Mouse (Mus musculus) kidney, postnatal 4 days (tissue): Measurements from ENCODE around the gene Shank2.

Experiments used
- DNase-seq, 2 experiments: peaks; one replicate each; pipeline ENCODE4 v3.0.0; 2021; ENCODE audit warnings: mixed read lengths in 2 of 2

Gene Shank2

DNA sequence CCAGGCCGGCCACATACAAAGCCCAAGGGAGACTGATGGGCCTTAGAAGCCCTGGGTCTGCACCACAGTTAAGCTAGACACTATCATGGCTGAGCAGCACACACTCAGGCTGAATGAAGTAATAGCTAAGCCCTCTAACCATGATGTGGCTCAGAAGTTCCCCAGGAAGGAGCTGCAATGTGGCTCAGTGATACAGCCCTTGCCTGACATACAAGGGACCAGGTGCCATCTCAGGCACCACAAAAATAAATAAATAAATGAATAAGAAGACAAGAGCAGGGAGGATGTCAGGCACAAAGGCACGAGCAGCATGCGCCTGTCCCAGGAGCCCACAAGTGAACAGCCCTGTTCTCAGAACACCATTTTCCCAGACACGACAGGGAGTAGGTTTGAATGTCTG is 440.2 kb downstream of the Shank2 start:
- no peak for DNase-seq

DNA sequence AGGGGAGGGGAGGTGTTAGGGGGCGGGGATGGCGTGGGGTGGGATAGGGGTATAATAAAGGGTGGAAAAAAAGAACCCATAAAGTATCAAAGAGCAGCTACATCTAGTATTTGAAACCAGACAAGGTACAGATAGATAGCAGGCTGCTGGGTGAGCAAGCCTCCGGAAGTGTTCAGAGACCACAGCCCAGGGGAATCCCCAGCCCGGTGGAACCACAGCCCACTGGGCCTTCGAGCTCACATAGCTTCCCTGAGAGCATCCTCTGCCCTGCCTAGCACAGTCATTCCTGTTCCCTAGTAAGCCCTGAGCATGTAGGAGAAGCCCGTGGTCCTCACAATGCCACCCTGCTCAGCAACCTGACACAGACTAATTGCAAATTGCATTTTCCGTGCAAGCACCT is 443.1 kb downstream of the Shank2 start:
- DNase-seq, result no peak

- DNase-seq, result no peak
Measured at GRCm38 (mm10) chr7:144447146-144447545, 445.4 kb downstream of the Shank2 start.

DNA sequence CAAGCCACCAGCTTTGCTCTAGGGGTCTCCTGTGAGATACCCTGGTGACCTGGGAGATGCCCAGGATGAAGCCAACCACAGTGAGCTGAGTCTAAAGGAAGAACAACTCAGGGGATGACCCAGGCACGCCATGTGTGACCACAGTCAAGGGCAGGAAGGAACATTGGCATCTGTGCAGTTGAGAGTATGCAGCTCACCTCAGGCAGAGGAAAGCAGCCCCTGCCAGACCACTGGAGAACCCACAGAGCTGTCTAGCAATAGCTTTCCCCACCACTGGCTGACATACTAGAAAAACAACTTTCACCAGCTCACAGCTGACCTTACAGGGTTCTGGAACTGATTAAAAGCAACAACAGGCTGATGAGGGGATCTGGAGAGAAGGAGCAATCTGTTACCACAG is 446.5 kb downstream of the Shank2 start:
- DNase-seq, result no peak

DNA sequence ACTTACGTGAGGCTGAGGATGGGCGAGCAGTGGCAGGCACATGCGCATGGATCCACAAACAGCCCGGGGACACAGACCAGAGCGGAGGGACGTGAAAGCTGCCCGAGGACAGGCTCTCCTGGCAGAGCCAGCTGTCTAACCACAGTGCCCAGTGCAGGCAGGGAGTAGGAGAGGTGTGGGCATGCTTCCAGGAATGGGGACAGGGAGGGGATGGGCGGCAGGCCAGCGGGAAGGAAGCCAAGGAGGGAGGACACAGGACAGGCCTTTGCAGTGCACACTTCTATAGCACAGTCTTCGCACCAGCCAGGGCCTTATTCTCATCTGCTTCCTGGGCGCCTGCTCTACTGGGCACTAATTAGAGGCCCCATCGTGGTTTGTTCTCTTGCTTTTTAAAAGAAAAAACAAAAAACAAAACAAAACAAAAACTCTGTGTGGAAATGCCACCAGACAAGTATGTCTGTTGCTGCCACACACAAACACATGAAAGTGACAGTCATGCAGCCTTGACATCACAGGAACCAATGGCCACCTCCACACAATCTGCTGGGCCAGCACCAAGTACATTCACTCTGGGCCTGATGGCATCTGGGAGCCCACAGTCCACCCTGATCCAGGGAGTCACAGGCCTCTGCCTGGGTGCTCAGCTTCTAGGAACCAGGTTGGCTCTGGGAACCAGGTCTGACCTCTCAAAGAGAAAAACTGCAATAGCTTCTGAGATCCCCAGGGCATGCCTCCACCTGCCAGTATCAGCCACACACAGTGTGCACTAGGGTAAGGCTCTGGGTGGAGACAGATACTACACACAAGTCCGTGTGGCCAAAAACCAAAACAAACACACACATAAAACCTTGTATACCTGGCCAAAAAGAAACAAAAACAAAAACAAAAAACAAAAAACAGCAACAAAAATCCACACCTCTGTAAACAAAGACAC is 448.2 kb downstream of the Shank2 start:
- peak; percentile 48 to 64 for DNase-seq

GRCm38 (mm10) chr7:144450661-144451060 is 448.9 kb downstream of the Shank2 start:
- no peak for DNase-seq

DNA sequence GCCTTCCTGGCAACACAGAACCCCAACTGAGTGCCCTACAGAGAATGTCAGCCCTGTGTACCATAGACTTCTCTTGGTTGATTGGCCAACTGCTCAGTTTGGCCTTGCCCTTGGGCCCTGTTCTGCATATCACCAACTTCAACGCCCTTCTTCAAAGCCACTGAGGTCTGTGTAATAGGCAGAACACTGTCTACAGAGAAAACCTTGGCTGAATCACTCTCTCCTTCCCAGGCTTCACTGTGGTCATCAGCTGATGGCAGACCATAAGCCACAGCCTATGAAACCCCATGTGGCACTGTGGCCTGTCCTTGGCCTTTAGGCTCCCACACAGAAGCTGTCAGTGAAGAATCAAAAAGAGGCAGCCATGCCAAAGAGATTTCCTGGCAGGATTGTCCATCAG is 457.2 kb downstream of the Shank2 start:
- DNase-seq, result no peak

- DNase-seq, result no peak
Measured at GRCm38 (mm10) chr7:144461246-144461902, 459.6 kb downstream of the Shank2 start.

GRCm38 (mm10) chr7:144462577-144462976 is 460.8 kb downstream of the Shank2 start:
- DNase-seq, result no peak

- no peak for DNase-seq
Measured at GRCm38 (mm10) chr7:144468741-144469140, 467.0 kb downstream of the Shank2 start.

GRCm38 (mm10) chr7:144469181-144469641 is 467.5 kb downstream of the Shank2 start:
- DNase-seq, result peak; percentile 62 to 74

GRCm38 (mm10) chr7:144469908-144470544 is 468.3 kb downstream of the Shank2 start:
- DNase-seq, result peak; percentile 41 to 56

GRCm38 (mm10) chr7:144470545-144471059 is 468.9 kb downstream of the Shank2 start, which contains the start of gene Cttn:
TSS of gene Cttn (minus strand) at chr7:144471009.
- peak; percentile 94 to 96 for DNase-seq

GRCm38 (mm10) chr7:144471103-144471502 is 469.4 kb downstream of the Shank2 start:
- DNase-seq, result no peak

DNA sequence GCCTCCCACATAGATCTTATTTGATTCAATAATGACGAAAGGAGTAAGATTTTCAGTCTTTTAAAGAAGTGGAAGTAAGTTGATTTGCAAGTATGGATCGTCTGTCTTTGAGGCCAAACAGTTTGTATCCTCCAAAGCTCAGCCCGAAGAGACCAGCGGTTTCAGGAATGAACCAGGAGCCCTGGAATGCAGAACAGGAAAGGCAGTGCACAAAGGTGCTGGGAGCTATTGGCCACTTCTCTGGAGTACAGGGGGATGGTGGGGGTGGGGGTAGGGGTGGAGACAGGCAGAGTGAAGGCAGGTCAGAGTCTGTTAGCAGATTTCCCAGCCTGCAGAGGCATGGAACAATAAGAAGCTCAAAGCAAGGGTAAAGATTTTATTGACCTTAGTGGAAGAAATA is 471.8 kb downstream of the Shank2 start:
- peak in 1 of 2 experiments; percentile 16 for DNase-seq
